Comparison of ENCODE assay signal across 19 mouse cellular contexts in the genomic region with DNA sequence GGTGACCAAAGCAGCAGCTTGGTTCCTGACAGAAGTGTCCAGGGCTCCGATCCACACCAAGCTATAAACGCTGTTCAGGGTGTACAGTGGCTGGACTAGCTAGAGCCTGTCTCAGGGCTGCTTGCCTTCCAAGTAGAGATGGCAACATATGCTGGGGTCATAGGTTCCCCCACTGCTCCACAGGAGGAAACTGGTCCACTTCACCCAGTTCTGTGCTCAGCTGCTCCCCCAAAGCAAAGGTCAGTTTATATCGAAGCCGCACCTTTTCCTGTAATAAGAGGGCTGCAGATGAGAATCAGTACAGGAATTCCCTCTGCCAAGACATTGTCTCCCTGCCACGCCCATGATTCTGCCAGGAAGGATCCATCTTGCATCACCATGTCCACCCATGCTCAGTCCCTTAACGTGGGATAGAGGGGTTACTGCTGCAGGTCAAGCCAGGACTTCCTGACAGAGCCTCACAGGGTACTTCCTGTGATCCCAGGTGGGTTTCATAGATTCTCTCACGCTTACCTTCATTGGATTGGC. TPM values are rescaled to one million over a fixed set of nuclear protein-coding genes. Genes with fewer than 3 reads are reported as not detected.
DNase-seq lines count a peak whose midpoint lies in the region; ATAC-seq and TF ChIP-seq lines count a peak whose summit lies in the region.
"Had no signal": no experiment of that assay in that cellular context is flagged by ENCODE, and none has a peak within 500 bp of the region (broad histone marks: within the 10 kb centered on the region; RNA-seq: fewer than 3 reads in every experiment).

No protein-coding gene starts in this region.

- TF ChIP-seq EP300 in stomach, postnatal 0 days (optimal IDR thresholded peaks at IDR 0.05): no peak

- peak overlapping the region; percentile 43; the same call in 1 of the 2 replicates for H3K27ac ChIP-seq in brown adipose tissue, adult 24 weeks (replicated peaks; ENCODE audit: low read depth, low read length)
- H3K27ac ChIP-seq in stomach, postnatal 0 days (replicated peaks): 0 out of 2 replicates have a peak overlapping the region, but pooled peaks have one; percentile 18
- H3K27ac ChIP-seq: embryonic facial prominence, embryonic 10.5 days; gastrocnemius, adult 2 months had no signal

- H3K27me3 ChIP-seq in stomach, postnatal 0 days (ENCODE audit: control insufficient read depth, insufficient read depth, low read length): no peaks in the 10 kb centered on the region

- H3K4me3 ChIP-seq in lung, adult 2 months (replicated peaks; ENCODE audit: extremely low read depth, low read depth, low read length): no peak overlapping the region
- no peak overlapping the region for H3K4me3 ChIP-seq in brown adipose tissue, adult 24 weeks (ENCODE audit: insufficient read depth, low read depth, low read length)
- no peak overlapping the region for H3K4me3 ChIP-seq in stomach, postnatal 0 days (ENCODE audit: low read depth, low read length)
- H3K4me3 ChIP-seq: embryonic facial prominence, embryonic 10.5 days; gastrocnemius, adult 2 months had no signal

- no peaks in the 10 kb centered on the region for H3K9me3 ChIP-seq in stomach, postnatal 0 days (ENCODE audit: control insufficient read depth, low read length)
- H3K9me3 ChIP-seq: embryonic facial prominence, embryonic 10.5 days; G1E had no signal

- H3K36me3 ChIP-seq in stomach, postnatal 0 days (ENCODE audit: control insufficient read depth, insufficient read depth, low read length): peaks cover 58% of the 10 kb centered on the region

- H3K9ac ChIP-seq in stomach, postnatal 0 days (ENCODE audit: low read length): no peak overlapping the region

- intact Hi-C loops in gastrocnemius, postnatal 14 days (cut with DNase I; ENCODE audit: low total_unique reads): no loop called here

- 58% methylated on average over 7 of the region's 7 CpGs for WGBS in lung, adult 2 months
- 81% methylated on average over 7 of the region's 7 CpGs for WGBS in stomach, postnatal 0 days

- H3K4me2 ChIP-seq in stomach, postnatal 0 days (replicated peaks; ENCODE audit: low read depth): no peak overlapping the region
- H3K4me2 ChIP-seq: heart, embryonic 11.5 days had no signal

- 0 out of 2 replicates have a peak, but pooled peaks cover 3% of the 10 kb centered on the region for H3K4me1 ChIP-seq in lung, adult 2 months (ENCODE audit: control insufficient read depth, insufficient read depth, low read length)
- peaks cover 8% of the 10 kb centered on the region; the same call in 1 of the 2 replicates for H3K4me1 ChIP-seq in brown adipose tissue, adult 24 weeks (ENCODE audit: control insufficient read depth, insufficient read depth, insufficient read length, low read length)
- no peaks in the 10 kb centered on the region for H3K4me1 ChIP-seq in stomach, postnatal 0 days (replicated peaks; ENCODE audit: control insufficient read depth, insufficient read depth)
- H3K4me1 ChIP-seq: embryonic facial prominence, embryonic 10.5 days had no signal

- DNase-seq in lung, adult 18-20 months: peak; percentile 30 to 48
- no peak for DNase-seq in lung, adult 2 months
- DNase-seq in lung, postnatal 25 days (ENCODE audit: low spot score): peak; percentile 41
- no peak for DNase-seq in stomach, postnatal 0 days (ENCODE audit: low spot score)
- DNase-seq in gastrocnemius, postnatal 14 days: no peak
- no peak for DNase-seq in c-Kit-positive CD71-positive TER-119-positive erythroid progenitor cells, embryonic 14.5 days (ENCODE audit: low spot score)
- DNase-seq: adrenal gland, postnatal 10 days; cerebellum, adult 2 months; cerebellum, postnatal 10 days; gastrocnemius, adult 2 months; gastrocnemius, postnatal 36 days; heart, adult 18-20 months; heart, postnatal 36 days had no signal

- TF ChIP-seq CTCF in lung, adult 2 months (IDR thresholded peaks at IDR 0.05; ENCODE audit: insufficient read depth, low read length): no peak
- TF ChIP-seq CTCF in stomach, postnatal 0 days (IDR thresholded peaks at IDR 0.05; ENCODE audit: low read depth): no peak

- TF ChIP-seq POLR2A in lung, adult 2 months (IDR thresholded peaks at IDR 0.05; ENCODE audit: borderline replicate concordance, extremely low read depth, low read depth, low read length): no peak

- ATAC-seq in stomach, postnatal 0 days (ENCODE audit: low FRiP score, low TSS enrichment): no peak
- ATAC-seq: forebrain, embryonic 14.5 days; hindbrain, embryonic 16.5 days had no signal

RNA-seq across cellular contexts. Expression of gene Mrps7, which starts 18.1 kb away (rescaled TPM):
- polyA plus RNA-seq in lung, adult 2 months (2012; rRNA removed): 13.0 and 15.8 TPM in 2 replicates
- 106 and 138 TPM in 2 replicates for polyA plus RNA-seq in brown adipose tissue, adult 24 weeks (2012; ENCODE audit: insufficient read depth, insufficient read length, missing spikeins)
- 52.6 and 58.4 TPM in 2 replicates for polyA plus RNA-seq in stomach, postnatal 0 days (2015; fragmentation: Nextera tagmentation; extraction: Ambion mirVana)
- 10 to 100 TPM; 63.6 to 65.4 TPM for total RNA-seq in gastrocnemius, postnatal 14 days (2021)

RNA-seq across cellular contexts. Expression of gene Gga3, which starts 18.2 kb away (rescaled TPM):
- polyA plus RNA-seq in lung, adult 2 months (2012; rRNA removed): 28.9 and 40.4 TPM in 2 replicates
- 4.2 and 6.5 TPM in 2 replicates for polyA plus RNA-seq in brown adipose tissue, adult 24 weeks (2012; ENCODE audit: insufficient read depth, insufficient read length, missing spikeins)
- 5.2 TPM in 2 replicates for polyA plus RNA-seq in stomach, postnatal 0 days (2015; fragmentation: Nextera tagmentation; extraction: Ambion mirVana)
- 10 to 100 TPM; 10.9 to 13.2 TPM for total RNA-seq in gastrocnemius, postnatal 14 days (2021)

RNA-seq across cellular contexts. Expression of gene Nup85, which starts 21.4 kb away (rescaled TPM):
- 32.8 and 41.8 TPM in 2 replicates for polyA plus RNA-seq in lung, adult 2 months (2012; rRNA removed)
- polyA plus RNA-seq in brown adipose tissue, adult 24 weeks (2012; ENCODE audit: insufficient read depth, insufficient read length, missing spikeins): 12.4 and 15.7 TPM in 2 replicates
- 44.6 and 47.2 TPM in 2 replicates for polyA plus RNA-seq in stomach, postnatal 0 days (2015; fragmentation: Nextera tagmentation; extraction: Ambion mirVana)
- 10 to 100 TPM; 14.7 to 18.9 TPM for total RNA-seq in gastrocnemius, postnatal 14 days (2021)

RNA-seq across cellular contexts. Expression of gene Mif4gd, which starts 27.1 kb away (rescaled TPM):
- polyA plus RNA-seq in lung, adult 2 months (2012; rRNA removed): 82.0 and 108 TPM in 2 replicates
- 120 and 127 TPM in 2 replicates for polyA plus RNA-seq in brown adipose tissue, adult 24 weeks (2012; ENCODE audit: insufficient read depth, insufficient read length, missing spikeins)
- polyA plus RNA-seq in stomach, postnatal 0 days (2015; fragmentation: Nextera tagmentation; extraction: Ambion mirVana): 48.9 and 52.3 TPM in 2 replicates
- total RNA-seq in gastrocnemius, postnatal 14 days (2021): 10 to 100 TPM; 35.7 to 42.9 TPM

RNA-seq across cellular contexts. Expression of gene Slc25a19, which starts 42.5 kb away (rescaled TPM):
- polyA plus RNA-seq in lung, adult 2 months (2012; rRNA removed): 38.4 and 45.9 TPM in 2 replicates
- polyA plus RNA-seq in brown adipose tissue, adult 24 weeks (2012; ENCODE audit: insufficient read depth, insufficient read length, missing spikeins): 392 and 520 TPM in 2 replicates
- 12.5 and 14.0 TPM in 2 replicates for polyA plus RNA-seq in stomach, postnatal 0 days (2015; fragmentation: Nextera tagmentation; extraction: Ambion mirVana)
- 10 to 100 TPM; 40.9 to 45.2 TPM for total RNA-seq in gastrocnemius, postnatal 14 days (2021)

Comparison
In these comparisons a context has a peak if more than half of its experiments do, and no peak if none do; other contexts are left out.
1. DNase-seq: peak in lung, adult 18-20 months (2 of 2) and lung, postnatal 25 days (single experiment); none in lung, adult 2 months (single experiment), stomach, postnatal 0 days (single experiment), gastrocnemius, postnatal 14 days (single experiment) and c-Kit-positive CD71-positive TER-119-positive erythroid progenitor cells, embryonic 14.5 days (single experiment).